Mouse (Mus musculus) left cerebral cortex, adult 2 months (tissue): ENCODE data around the gene Hpcal1. TPM values are rescaled to one million over a fixed set of nuclear protein-coding genes. Genes with fewer than 3 reads are reported as not detected.

Experiments used
- DNase-seq, 2 experiments: peaks; one replicate each; pipeline ENCODE4 v3.0.0; 2021 to 2022; ENCODE audit warnings: low spot score in 2 of 2, mixed read lengths in 1 of 2; ENCODE audit errors: extremely low spot score in 1 of 2
- H3K27ac ChIP-seq: fragments of 200-600 bp; 2 replicates; pipeline ENCODE4 v1.8.1; 2022
- H3K4me3 ChIP-seq: fragments of 200-600 bp; 2 replicates; pipeline ENCODE4 v1.8.1; 2022
- CTCF ChIP-seq: fragments of 200-600 bp; IDR thresholded peaks from 2 replicates; pipeline ENCODE4 v1.8.1; 2022; ENCODE audit warnings: antibody characterized with exemption, mild to moderate bottlenecking, moderate library complexity
- intact Hi-C: fragments of 180-260 bp; cut with DNase I; formaldehyde crosslinking; loops from one replicate; pipeline ENCODE4 v1.15.1; 2025
- total RNA-seq, 2 experiments: library from RNA; stranded (reverse); gene quantifications; 2 replicates each; pipeline ENCODE4 v1.2.3; 2021

Hpcal1 gene
- total RNA-seq, 2 experiments from 2014 or later, result 78.5 to 93.8 TPM

DNA sequence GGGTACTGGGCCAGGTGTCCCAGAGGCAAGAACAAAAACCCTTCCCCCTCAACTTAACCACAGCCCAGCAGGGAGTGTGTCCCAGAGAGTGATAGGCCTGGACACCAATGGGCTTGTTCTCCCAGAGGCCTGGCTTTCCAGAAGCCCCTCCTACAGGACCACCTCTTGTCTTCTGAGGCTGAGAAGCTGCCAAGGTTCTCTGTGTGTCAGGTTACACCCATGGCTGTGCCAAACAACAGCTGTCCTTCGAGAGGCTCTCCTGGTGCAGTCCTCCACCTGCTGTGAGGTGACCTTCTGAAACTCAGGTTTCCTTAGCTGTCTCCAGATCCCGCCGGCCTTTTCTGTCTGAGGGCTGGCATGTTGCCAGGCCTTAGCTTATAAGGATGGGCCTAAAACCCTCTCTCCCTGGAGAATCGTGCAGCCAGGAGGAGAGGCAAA, 29.2 kb upstream of the Hpcal1 start:
- peak in 1 of 2 experiments; percentile 12 for DNase-seq
- Histone ChIP-seq H3K4me3 (no peak overlapping the region), H3K27ac (no peak overlapping the region)
- intact Hi-C loops, result no loop called here
- TF ChIP-seq CTCF, result no peak

DNA sequence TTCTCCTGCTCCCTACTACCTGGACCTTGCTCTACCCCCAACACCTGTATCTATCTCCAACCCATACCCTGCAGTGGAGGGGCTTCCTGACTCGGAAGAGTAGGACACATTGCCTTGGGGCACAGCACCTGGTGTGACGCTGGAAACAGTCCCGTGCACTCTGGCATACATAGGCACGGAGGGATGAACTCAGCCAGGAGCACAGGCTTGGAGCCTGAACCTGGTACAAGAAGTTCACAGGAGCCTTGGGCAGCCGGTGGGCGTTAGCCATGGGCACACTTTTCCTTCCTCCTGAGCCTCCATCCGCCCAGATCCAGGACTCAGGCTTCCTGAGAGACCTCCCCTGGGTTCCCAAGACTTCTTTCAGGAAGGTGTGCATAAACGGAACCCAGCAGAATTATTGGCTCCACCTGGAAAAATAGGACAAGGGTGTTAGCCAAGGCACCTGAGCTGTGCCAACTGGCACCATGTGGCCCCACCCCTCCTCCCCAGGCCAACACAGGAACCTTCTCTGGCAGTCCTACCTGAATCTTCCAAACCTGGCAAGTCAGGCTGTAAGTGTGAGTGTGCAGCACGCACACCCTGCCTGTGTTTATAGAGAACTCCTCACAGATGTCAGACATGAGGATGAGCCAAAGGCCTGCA, 26.5 kb upstream of the Hpcal1 start:
- TF ChIP-seq CTCF, result no peak
- DNase-seq, result no peak
- no peak overlapping the region for H3K4me3 ChIP-seq
- intact Hi-C loops, result no loop called here
- no peak overlapping the region for H3K27ac ChIP-seq

DNA sequence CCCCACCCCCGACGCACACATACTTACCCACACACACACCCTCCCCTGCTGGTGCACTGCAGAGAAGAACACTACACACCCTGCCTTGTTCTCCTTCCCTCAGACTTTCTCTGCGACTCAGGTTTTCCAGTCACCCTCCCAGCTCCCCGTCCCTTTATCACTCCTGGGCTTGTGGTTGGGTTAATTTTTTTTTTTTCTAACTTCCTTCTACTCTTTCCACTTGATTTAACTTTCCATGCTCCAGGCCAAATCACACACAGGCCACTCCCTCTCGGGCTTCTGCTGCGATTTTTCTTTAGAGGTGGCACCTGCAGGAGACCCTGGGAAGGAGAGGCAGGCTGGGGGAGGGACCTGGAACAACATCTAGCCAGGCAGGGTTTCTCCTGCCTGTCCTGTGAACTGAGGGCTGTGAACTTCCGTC, 24.7 kb upstream of the Hpcal1 start:
- Histone ChIP-seq H3K27ac (no peak overlapping the region), H3K4me3 (no peak overlapping the region)
- intact Hi-C loops, result loop anchor here (5.0 kb wide), 1 partner anchor 131 kb away; no protein-coding TSS in a partner anchor
- TF ChIP-seq CTCF, result no peak
- no peak for DNase-seq

DNA sequence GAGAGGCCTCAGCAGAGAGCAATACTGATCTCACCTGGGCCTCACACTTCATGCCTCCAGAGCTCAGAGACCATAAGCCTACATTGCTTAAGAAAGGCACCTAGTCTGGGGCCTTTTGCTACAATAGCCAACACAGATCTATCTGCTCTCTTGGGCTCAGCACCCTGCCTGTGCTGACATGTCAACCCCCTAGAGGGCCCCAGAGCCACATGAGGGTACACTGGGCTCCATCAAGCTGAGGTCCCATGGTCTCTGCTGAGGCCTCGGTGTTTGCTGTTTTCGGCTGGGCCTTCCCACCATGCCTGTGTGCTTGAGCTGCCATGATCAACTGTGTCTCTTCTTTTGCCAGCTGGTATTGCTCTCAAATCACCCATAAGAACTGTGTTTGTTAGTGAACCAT, 24.0 kb upstream of the Hpcal1 start:
- DNase-seq, result no peak
- peak; percentile 53 for TF ChIP-seq CTCF
- no peak overlapping the region for H3K27ac ChIP-seq
- intact Hi-C loops, result loop anchor here (5.0 kb wide), 1 partner anchor 131 kb away; no protein-coding TSS in a partner anchor
- H3K4me3 ChIP-seq, result no peak overlapping the region

DNA sequence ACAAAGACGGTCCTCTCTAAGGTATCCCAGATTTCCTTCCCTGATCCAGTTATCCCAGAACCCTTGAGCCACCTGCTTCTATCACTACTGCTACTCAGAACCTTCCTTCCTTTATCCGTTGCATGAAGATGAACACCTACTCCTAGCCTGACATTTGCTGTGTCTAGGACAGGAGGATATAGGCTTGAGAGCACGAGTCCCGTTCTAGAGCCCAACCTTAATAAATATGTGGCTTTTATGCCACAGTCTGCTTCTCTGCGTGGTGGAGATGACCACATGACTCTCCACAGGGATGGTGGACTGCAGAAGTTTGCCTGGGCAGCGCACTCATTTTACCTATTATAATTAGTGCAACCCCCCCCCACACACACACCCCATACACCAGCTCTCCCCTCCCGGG, 16.9 kb upstream of the Hpcal1 start:
- intact Hi-C loops, result no loop called here
- DNase-seq, result no peak
- H3K27ac ChIP-seq, result no peak overlapping the region
- TF ChIP-seq CTCF, result no peak
- H3K4me3 ChIP-seq, result no peak overlapping the region

DNA sequence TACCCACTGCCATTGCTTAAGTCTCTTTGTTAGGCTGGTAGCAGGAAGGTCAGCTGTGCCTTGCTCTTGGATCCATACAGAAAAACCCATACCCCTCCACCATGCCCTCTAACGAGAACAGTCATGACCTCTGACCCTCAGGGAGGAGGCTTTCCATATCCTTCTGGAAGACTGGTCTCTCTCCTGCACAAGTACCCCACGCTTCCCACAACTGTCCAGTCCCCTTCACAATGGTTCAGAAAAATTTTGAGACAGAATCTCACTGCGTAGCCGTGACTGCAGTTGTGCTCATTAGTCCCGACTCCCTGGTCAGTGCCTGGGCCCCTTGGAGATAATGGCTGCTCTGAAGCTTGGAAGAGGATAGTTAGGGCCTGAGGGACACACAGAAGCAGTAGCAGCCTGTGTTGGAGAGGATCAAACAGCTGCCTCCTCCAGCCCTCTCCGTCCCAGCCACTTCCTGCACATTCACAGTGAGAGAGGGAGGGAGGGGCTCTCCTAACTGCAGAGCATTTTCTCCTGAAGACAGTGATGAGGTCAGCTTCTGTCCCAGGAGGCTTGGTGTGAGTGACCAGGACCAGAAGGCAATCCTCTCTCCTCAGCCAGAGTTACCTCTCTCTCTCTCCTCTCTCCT, 16.4 kb upstream of the Hpcal1 start:
- intact Hi-C loops, result no loop called here
- Histone ChIP-seq H3K27ac (no peak overlapping the region), H3K4me3 (no peak overlapping the region)
- TF ChIP-seq CTCF, result no peak
- DNase-seq, result no peak

DNA sequence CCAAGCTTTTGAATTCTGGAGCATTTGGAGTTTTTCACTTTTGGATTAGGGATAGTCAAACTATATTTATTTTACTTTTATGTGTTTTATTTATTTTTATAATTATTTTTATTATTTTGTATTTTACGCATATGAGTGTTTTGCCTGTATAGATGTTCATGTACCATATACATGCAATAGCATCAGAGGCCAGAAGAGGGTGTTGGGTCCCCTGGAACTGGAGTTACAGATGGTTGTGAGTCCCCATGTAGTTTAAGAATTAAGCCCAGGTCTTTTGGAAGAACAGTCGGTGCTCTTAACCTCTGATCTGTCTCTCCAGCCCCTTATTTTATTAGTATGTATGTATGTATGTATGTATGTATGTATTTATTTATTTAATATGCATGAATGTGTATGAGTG, 12.9 kb upstream of the Hpcal1 start:
- Histone ChIP-seq H3K27ac (no peak overlapping the region), H3K4me3 (no peak overlapping the region)
- peak; percentile 28 for TF ChIP-seq CTCF
- intact Hi-C loops, result no loop called here
- DNase-seq, result no peak

DNA sequence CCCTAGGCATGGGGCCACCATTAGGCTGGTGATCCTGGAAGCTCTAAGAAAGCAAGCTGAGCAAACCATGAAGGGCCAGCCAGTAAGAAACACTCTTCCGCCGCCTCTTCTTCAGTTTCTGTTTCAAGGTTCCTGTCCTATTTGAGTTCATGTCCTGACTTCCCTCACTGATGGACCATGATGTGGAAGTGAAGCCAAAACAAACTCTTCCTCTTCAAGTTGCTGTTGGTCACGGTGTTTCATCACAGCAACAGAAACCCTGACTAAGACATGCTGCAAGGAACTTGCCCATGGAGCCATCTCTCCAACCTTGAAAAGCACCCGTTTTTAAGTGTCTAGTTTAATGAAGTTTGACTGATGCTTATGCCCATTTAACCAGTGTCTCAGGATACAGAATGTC, 11.1 kb upstream of the Hpcal1 start:
- no peak overlapping the region for H3K4me3 ChIP-seq
- no peak for TF ChIP-seq CTCF
- intact Hi-C loops, result no loop called here
- no peak overlapping the region for H3K27ac ChIP-seq
- no peak for DNase-seq

DNA sequence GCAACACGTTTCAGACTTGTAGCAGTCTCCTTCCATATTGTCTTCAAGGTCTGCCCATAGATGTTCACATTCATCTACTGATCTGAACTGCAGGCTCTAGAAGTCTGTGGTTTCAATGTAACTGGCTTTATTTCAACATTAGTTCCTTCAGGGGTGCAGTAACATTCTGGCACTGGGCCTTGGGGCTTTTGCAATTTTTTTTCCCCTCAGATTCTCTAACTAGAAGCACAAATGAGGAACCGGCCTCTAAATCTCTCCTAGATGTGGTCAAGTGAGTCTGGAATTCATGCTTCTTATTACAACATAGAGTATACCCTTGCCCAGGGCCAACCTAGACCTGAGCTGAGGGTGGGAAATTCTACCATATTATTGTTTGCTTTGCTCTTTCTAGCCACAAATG, 8.5 kb upstream of the Hpcal1 start:
- H3K27ac ChIP-seq, result no peak overlapping the region
- intact Hi-C loops, result no loop called here
- H3K4me3 ChIP-seq, result no peak overlapping the region
- no peak for TF ChIP-seq CTCF
- no peak for DNase-seq

DNA sequence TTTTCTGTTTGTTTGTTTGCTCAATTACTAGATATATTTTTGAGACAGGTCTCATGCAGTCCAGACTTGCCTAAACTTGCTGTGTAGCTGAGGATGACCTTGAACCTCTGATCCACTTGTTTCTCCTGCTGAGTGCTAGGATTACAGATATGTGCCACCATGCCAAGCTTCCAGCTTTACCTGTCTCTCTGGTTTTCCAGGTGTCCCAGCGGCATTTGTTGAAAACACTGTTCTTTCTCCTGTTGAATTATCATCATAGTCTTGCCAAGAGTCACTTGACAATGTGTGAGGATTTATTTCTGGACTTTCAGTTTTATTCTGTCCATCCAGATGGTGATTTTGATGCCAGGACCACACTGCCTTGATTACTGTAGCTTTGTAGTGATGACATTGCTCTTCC, 6.3 kb upstream of the Hpcal1 start:
- Histone ChIP-seq H3K27ac (no peak overlapping the region), H3K4me3 (no peak overlapping the region)
- no peak for DNase-seq
- intact Hi-C loops, result no loop called here
- TF ChIP-seq CTCF, result no peak

DNA sequence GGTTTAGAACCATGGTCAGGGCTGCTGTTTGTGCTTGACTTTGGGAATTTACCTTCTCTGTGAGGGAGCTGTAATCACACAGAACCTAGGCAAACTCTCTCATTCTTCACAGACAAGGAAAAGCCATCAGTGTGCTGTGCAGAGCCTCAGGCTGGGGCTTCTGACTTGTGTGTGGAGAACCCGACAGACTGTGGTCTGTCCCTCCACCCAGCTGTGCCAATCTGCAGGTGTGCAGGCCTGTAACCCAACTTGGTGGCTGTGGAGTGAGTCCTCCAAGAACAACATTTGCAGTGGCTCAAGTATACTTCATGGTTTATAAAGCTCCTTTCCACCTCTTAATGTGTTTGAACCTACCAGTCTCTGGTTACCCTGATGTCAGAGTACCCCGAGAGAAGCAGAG, 4.5 kb upstream of the Hpcal1 start:
- DNase-seq, result no peak
- intact Hi-C loops, result no loop called here
- TF ChIP-seq CTCF, result no peak
- no peak overlapping the region for H3K4me3 ChIP-seq
- no peak overlapping the region for H3K27ac ChIP-seq

DNA sequence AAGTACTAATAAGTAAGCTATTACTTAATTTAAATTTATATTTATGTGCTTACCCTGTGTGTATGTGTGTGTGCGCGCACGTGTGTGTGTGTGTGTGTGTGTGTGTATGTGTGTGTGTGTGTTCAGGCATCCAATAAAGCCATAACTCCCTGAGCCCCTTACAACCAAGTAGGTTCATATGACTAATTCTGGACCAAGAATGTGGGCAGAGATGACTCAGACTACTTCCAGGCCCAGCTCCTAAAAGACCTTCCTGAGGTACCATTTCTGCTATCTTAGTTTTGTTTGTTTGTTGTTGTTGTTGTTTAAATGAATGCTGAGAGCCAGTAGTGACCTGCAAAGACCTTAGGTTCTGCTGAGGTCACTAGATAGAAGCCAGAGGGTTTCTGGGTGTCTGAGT, 1.7 kb upstream of the Hpcal1 start:
- DNase-seq, result no peak
- Histone ChIP-seq H3K4me3 (no peak overlapping the region), H3K27ac (no peak overlapping the region)
- no peak for TF ChIP-seq CTCF
- intact Hi-C loops, result no loop called here
